Mouse (Mus musculus): ENCODE data around the gene Csn1s1.

DNA sequence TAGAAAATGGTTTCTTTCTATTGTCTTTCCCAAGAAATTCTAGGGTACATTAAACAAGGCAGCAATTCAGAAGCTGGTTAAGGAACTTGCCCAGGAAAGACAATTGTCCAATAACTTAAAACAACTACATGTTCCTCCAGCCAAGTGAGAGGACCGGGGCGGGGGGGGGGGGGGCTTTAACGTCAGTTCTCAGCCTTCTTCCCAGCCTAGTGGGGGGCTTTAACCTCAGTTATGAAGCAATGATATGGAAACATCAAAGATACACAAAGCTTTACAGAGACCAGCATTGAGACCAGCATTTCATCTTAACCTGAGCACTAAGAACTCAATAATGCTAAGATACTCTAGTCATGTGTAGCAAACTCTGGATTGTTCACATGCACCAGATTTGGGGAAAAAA, 33.5 kb downstream of the Csn1s1 start, which contains the start of gene Csn2:
- no peak for TF ChIP-seq CTCF (IDR thresholded peaks at IDR 0.05; ENCODE audit: control insufficient read depth, insufficient read depth, insufficient replicate concordance, low read depth, low read length)
- no peak for TF ChIP-seq POLR2A (IDR thresholded peaks at IDR 0.05; ENCODE audit: control insufficient read depth, low read depth, low read length)

Data from testis, adult 2 months (tissue).